Mouse (Mus musculus): ENCODE data around the gene Fpr1.
A peak's percentile ranks its signal among the peaks of the same experiment; 100 is the strongest.
"Not testable (repeated sequence)": the region's sequence is repeated elsewhere in the genome, so short reads cannot be mapped to it uniquely, and the experiment has no call there.

Fpr1 gene

GRCm38 (mm10) chr17:17883840-17884239 lies at the start of gene Fpr1:
Gene Fpr1, minus strand, starts transcription at chr17:17883940.
- no peak for DNase-seq (ENCODE audit: low read depth, low spot score)

DNA sequence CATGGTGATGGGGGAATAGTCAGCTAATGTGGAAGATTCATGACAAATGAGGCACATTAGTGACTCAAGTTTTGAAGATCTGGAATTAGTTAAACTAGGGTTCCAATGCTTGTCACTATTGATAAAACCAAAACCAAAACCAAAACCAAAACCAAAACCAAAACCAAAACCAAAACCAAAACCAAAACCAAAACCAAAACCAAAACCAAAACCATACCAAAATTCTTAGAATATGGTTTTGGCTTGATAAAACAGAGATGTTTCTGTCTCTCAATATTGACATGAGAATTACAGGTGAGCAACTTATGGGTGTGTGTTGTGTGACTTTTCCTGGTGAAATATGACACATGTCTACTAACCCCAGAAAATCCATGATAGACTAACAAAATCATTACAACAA lies 34.0 kb upstream of the Fpr1 start:
- DNase-seq (ENCODE audit: low read depth, low spot score), result no peak

DNA sequence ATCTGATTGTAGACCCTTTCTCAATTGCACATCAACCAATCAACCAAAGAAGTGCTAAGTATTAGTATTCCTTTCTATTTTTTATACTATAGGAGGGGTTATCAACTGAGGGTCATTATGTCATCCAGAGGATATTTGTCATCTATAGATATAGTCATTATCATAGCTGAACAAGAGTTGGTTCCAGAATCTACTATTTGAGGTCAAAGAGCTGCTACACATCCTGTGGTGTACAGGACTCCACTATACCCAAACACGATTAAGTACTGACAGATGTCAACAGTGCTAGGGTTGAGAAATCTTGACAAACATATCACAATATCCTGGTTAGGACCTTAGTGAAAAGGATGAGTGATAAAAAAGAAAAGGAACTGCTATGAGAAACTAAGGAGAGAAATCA lies 33.6 kb upstream of the Fpr1 start:
- DNase-seq (ENCODE audit: low read depth, low spot score), result no peak

- not testable (repeated sequence) for DNase-seq (ENCODE audit: low read depth, low spot score)
Measured at GRCm38 (mm10) chr17:17912618-17913017, 28.9 kb upstream of the Fpr1 start.

GRCm38 (mm10) chr17:17909636-17910421 lies 26.1 kb upstream of the Fpr1 start:
- DNase-seq (ENCODE audit: low read depth, low spot score), result peak; percentile 84

GRCm38 (mm10) chr17:17900768-17901167 lies 17.0 kb upstream of the Fpr1 start:
- DNase-seq (ENCODE audit: low read depth, low spot score), result no peak

GRCm38 (mm10) chr17:17899268-17899667 lies 15.5 kb upstream of the Fpr1 start:
- DNase-seq (ENCODE audit: low read depth, low spot score), result peak; percentile 16

GRCm38 (mm10) chr17:17896039-17896438 lies 12.3 kb upstream of the Fpr1 start:
- DNase-seq (ENCODE audit: low read depth, low spot score), result peak; percentile 62

- no peak for DNase-seq (ENCODE audit: low read depth, low spot score)
Measured at GRCm38 (mm10) chr17:17889732-17890425, 6.1 kb upstream of the Fpr1 start.

DNA sequence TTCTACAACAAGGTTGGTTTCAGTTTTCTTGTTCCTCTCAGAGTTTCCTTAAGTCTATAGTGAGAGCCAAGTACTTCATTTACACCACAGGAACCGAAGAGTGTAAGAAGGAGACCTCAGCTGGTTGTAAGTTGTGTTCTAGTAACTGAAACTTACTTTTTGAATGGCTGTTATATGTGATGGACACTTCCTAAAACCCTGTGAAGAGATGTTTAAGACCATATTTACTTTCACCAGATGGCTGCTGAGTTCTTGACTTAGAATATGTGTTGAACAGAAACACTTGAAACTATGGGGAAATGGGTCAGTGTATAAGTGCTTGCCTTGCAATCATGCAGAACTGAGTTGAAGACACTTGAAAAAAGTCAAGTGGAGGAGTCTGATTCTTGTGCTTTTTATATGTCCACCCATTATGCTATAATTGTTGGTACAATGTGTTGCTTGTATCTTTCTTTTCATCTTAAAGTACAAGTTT lies 4.1 kb upstream of the Fpr1 start, which contains the start of the genes Fpr2 and Fpr3:
TSS of gene Fpr2 (plus strand) at position 51 of the 475 bp plus-strand sequence.
TSS of gene Fpr3 (plus strand) at position 79 of the 475 bp plus-strand sequence.
- DNase-seq (ENCODE audit: low read depth, low spot score), result no peak

GRCm38 (mm10) chr17:17882672-17883071 lies 1.1 kb downstream of the Fpr1 start:
- no peak for DNase-seq (ENCODE audit: low read depth, low spot score)

DNA sequence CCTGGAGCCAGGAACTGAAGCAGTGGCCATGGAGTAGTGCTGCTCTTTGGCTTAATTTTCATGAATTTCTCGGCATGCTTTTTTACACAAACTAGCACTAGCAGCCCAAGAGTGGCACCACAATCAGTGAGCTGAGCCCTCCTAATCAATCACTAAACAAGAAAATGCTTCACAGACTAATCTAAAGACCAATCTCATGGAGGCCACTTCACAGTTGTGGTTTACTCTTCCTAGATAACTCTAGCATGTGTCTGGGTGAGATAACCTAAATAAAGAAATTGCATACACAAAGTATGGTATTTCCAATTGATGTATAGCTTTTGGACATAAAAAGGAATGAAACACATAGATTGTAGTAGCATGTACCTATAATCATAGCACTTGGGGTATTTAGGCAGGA lies 4.4 kb downstream of the Fpr1 start:
- DNase-seq (ENCODE audit: low read depth, low spot score), result no peak

GRCm38 (mm10) chr17:17871697-17872096 lies 12.0 kb downstream of the Fpr1 start:
- no peak for DNase-seq (ENCODE audit: low read depth, low spot score)

DNA sequence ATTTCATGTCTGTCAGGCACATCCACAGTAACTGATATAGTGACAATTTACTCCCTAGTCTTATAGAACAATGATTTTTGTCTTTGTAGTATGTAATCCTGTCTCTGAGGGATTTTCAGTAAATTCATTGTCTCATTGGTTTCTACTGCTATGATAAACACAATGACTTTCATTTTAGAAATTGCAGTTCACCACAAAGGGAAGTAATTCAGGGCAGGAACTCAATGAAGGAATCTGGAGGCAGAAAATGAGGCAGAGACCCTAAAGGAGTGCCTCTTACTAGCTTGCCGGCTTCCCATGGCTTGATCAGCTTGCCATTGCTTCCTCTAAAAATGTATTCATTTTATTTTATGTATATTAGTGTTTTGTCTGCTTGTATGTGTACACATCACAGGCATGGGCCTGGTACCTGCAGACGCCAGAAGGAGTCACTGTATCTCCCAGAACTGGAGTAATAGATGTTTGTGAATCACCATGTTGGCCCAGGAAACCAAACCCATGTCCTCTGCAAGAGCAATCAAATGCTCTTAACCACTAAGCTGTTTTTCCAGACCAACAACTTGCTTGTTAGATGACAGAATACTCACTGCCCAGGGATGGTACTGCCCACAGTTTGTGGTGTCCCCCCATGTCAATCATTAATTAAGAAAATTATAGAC lies 12.7 kb downstream of the Fpr1 start:
- DNase-seq (ENCODE audit: low read depth, low spot score), result no peak

- DNase-seq (ENCODE audit: low read depth, low spot score), result no peak
Measured at GRCm38 (mm10) chr17:17866801-17867469, 16.8 kb downstream of the Fpr1 start.

DNA sequence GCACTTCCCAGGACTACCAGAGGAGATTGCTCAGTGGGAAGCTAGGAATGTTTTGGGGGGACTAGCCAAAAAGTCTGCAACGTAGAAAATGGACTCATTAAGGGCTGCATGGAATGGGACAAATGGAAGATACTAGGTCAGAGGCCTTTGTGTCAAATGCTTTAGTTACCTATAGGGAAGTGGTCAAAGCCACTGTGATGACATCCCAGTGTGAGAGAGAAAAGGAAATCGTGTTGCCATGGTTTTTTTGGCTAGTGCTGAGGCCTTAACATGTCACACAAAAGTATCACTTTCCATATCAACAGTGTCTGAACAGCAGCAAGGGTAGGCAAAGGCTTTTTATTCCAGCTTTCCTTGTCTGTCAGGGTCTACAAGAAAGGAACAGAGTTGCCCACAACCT lies 18.6 kb downstream of the Fpr1 start:
- no peak for DNase-seq (ENCODE audit: low read depth, low spot score)

- no peak for DNase-seq (ENCODE audit: low read depth, low spot score)
Measured at GRCm38 (mm10) chr17:17862360-17862759, 21.4 kb downstream of the Fpr1 start.

DNA sequence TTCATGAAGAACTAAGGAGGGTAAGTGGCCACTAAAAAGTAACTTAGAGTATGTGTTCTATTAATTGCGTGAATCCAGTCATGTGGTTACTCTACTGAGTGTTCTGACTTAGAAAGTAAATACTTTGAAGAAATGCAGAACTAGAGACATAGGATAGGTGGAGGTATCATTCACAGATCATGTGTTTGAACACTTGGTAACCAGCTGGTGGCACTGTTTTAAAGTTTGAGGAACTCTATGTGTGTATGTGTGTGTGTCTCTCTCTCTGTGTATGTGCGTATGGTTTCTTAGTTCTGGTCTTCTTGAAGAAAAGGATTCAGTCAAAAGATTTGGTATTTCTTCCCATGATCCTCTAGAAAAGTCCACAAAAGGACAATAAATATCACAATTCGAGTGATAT lies 23.6 kb downstream of the Fpr1 start:
- no peak for DNase-seq (ENCODE audit: low read depth, low spot score)

- no peak for DNase-seq (ENCODE audit: low read depth, low spot score)
Measured at GRCm38 (mm10) chr17:17857446-17857845, 26.3 kb downstream of the Fpr1 start.

DNA sequence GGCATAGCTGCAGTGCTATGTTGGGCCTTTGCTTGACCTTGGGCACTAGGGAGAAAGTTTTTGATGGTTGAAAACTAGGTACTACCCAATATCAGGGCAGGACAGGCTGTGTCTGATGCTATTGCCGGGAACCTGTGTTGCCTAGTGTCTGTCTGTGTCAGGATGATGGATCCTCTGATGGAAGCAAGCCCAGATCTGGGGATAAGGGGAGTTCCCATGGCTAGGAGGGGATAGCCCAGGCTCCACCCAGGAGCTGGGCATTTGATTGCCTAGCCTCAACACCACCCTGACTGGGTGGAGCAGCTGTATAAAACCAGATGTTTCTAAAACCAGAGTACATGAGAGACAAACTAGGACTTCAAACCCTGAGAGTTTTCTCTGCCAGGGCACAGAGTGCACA lies 27.1 kb downstream of the Fpr1 start:
- DNase-seq (ENCODE audit: low read depth, low spot score), result no peak

- no peak for DNase-seq (ENCODE audit: low read depth, low spot score)
Measured at GRCm38 (mm10) chr17:17855064-17855838, 28.5 kb downstream of the Fpr1 start, which contains the start of gene Has1. Gene Has1, minus strand, starts transcription at chr17:17855205.

Measured in retina, postnatal 7 days (tissue).